Comparison of ENCODE assay signal across 8 mouse cellular contexts in the genomic region with DNA sequence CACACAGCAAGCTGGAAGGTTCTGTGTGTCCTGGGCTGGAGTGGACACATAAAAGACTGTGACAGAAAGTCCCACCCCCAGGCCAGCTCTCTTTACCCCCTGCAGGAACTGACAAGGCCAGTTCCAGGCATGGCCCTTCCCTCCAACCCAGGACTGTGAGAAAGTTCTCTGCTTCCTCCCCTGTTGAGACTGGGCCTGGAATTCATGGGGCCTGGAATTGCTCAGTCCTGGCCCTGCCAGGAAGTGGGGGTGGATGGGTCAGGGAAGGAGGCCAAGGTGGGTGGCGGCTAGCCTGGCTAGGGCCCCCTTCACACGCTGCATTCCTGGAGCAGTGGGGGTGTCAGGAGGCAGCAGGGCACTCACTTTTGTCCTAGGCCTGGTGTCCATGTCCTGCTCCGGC. TPM values are rescaled to one million over a fixed set of nuclear protein-coding genes. Genes with fewer than 3 reads are reported as not detected.
DNase-seq lines count a peak whose midpoint lies in the region; ATAC-seq lines count a peak whose summit lies in the region.

No protein-coding gene starts in this region.

- peak; percentile 45; the same call in 1 of the 2 replicates for ATAC-seq in hindbrain, embryonic 14.5 days (ENCODE audit: low FRiP score)
- ATAC-seq in neural tube, embryonic 14.5 days (ENCODE audit: low read depth) = peak; percentile 29; the same call in 1 of the 2 replicates
- ATAC-seq in monocyte, adult 5-6 weeks (replicated peaks; ENCODE audit: insufficient number of reproducible peaks, low FRiP score, low TSS enrichment, poor library complexity, severe bottlenecking) = no peak

- no peak overlapping the region for H3K4me3 ChIP-seq in hindbrain, embryonic 14.5 days (replicated peaks; ENCODE audit: low read length)
- H3K4me3 ChIP-seq in neural tube, embryonic 14.5 days (ENCODE audit: low read depth, low read length) = no peak overlapping the region

- WGBS in hindbrain, embryonic 14.5 days = 48% methylated on average over 3 of the region's 3 CpGs
- 50% methylated on average over 3 of the region's 3 CpGs for WGBS in neural tube, embryonic 14.5 days

- H3K9ac ChIP-seq in hindbrain, embryonic 14.5 days = no peak overlapping the region
- no peak overlapping the region for H3K9ac ChIP-seq in neural tube, embryonic 14.5 days (replicated peaks; ENCODE audit: low read depth, low read length)

- no peaks in the 10 kb centered on the region for H3K27me3 ChIP-seq in hindbrain, embryonic 14.5 days (ENCODE audit: control insufficient read depth, insufficient read depth, low read length)
- H3K27me3 ChIP-seq in neural tube, embryonic 14.5 days (ENCODE audit: control insufficient read depth, insufficient read depth, low read length) = no peaks in the 10 kb centered on the region

- peak overlapping the region; percentile 62; the same call in 1 of the 2 replicates for H3K27ac ChIP-seq in hindbrain, embryonic 14.5 days
- no peak overlapping the region; the same call in 1 of the 2 replicates for H3K27ac ChIP-seq in neural tube, embryonic 14.5 days (ENCODE audit: low read depth, low read length)

- no peaks in the 10 kb centered on the region for H3K4me1 ChIP-seq in hindbrain, embryonic 14.5 days (replicated peaks; ENCODE audit: control insufficient read depth, insufficient read depth, low read length)
- no peaks in the 10 kb centered on the region for H3K4me1 ChIP-seq in neural tube, embryonic 14.5 days (ENCODE audit: control insufficient read depth, insufficient read depth, low read length)

- no peak overlapping the region for H3K4me2 ChIP-seq in hindbrain, embryonic 14.5 days (replicated peaks)
- no peak overlapping the region for H3K4me2 ChIP-seq in neural tube, embryonic 14.5 days (ENCODE audit: low read depth, low read length)

- H3K36me3 ChIP-seq in hindbrain, embryonic 14.5 days (replicated peaks; ENCODE audit: control insufficient read depth, insufficient read depth) = peaks cover 74% of the 10 kb centered on the region
- H3K36me3 ChIP-seq in neural tube, embryonic 14.5 days (ENCODE audit: control insufficient read depth, insufficient read depth, low read length) = peaks cover 18% of the 10 kb centered on the region

- peak; percentile 64 for DNase-seq in urinary bladder, postnatal 14 days (ENCODE audit: low spot score)
- DNase-seq in urinary bladder, adult 2 months (ENCODE audit: low spot score) = no peak
- DNase-seq in gastrocnemius, adult 18-20 months (ENCODE audit: low spot score) = peak; percentile 40
- no peak for DNase-seq in hindbrain, embryonic 14.5 days (ENCODE audit: low spot score)
- DNase-seq in liver = peak; percentile 43
- no peak for DNase-seq in thymus, postnatal 25 days

- H3K9me3 ChIP-seq in hindbrain, embryonic 14.5 days (ENCODE audit: control insufficient read depth, low read length) = no peaks in the 10 kb centered on the region
- no peaks in the 10 kb centered on the region for H3K9me3 ChIP-seq in neural tube, embryonic 14.5 days (ENCODE audit: control insufficient read depth, low read length)

RNA-seq across cellular contexts. Expression of a gene that starts 39.0 kb away (rescaled TPM):
- 99.6 and 102 TPM in 2 replicates for polyA plus RNA-seq in urinary bladder, adult 2 months (2012; rRNA removed)
- 1 to 10 TPM; 4.8 to 8.2 TPM for total RNA-seq in gastrocnemius, adult 18-20 months (2021)
- polyA plus RNA-seq in hindbrain, embryonic 14.5 days (2014; fragmentation: Nextera tagmentation; extraction: Ambion mirVana) = 16.8 and 19.4 TPM in 2 replicates
- 11.8 and 18.3 TPM in 2 replicates for polyA plus RNA-seq in neural tube, embryonic 14.5 days (2014; fragmentation: Nextera tagmentation; extraction: Ambion mirVana)
- 12.9 to 14.8 TPM (median 14.4 TPM) in 3 replicates for total RNA-seq in monocyte, adult 5-6 weeks (2017)

RNA-seq across cellular contexts. Expression of a gene that starts 46.5 kb away (rescaled TPM):
- polyA plus RNA-seq in urinary bladder, adult 2 months (2012; rRNA removed) = 1,100 and 1,122 TPM in 2 replicates
- total RNA-seq in gastrocnemius, adult 18-20 months (2021) = 10 to 100 TPM; 78.4 to 90.0 TPM
- polyA plus RNA-seq in hindbrain, embryonic 14.5 days (2014; fragmentation: Nextera tagmentation; extraction: Ambion mirVana) = 106 and 113 TPM in 2 replicates
- polyA plus RNA-seq in neural tube, embryonic 14.5 days (2014; fragmentation: Nextera tagmentation; extraction: Ambion mirVana) = 99.4 and 113 TPM in 2 replicates
- 941 to 1,144 TPM (median 1,080 TPM) in 3 replicates for total RNA-seq in monocyte, adult 5-6 weeks (2017)

RNA-seq across cellular contexts. Expression of a gene that starts 46.5 kb away (rescaled TPM):
- 15.1 and 15.9 TPM in 2 replicates for polyA plus RNA-seq in urinary bladder, adult 2 months (2012; rRNA removed)
- total RNA-seq in gastrocnemius, adult 18-20 months (2021) = 10 to 100 TPM; 11.5 to 13.5 TPM
- polyA plus RNA-seq in hindbrain, embryonic 14.5 days (2014; fragmentation: Nextera tagmentation; extraction: Ambion mirVana) = 20.2 and 22.4 TPM in 2 replicates
- polyA plus RNA-seq in neural tube, embryonic 14.5 days (2014; fragmentation: Nextera tagmentation; extraction: Ambion mirVana) = 19.3 and 22.8 TPM in 2 replicates
- total RNA-seq in monocyte, adult 5-6 weeks (2017) = 5.4 to 13.6 TPM (median 6.6 TPM) in 3 replicates

Comparison
In these comparisons a context has a peak if more than half of its experiments do, and no peak if none do; other contexts are left out.
1. DNase-seq: peak in urinary bladder, postnatal 14 days (single experiment), gastrocnemius, adult 18-20 months (single experiment) and liver (single experiment); none in urinary bladder, adult 2 months (single experiment), hindbrain, embryonic 14.5 days (single experiment) and thymus, postnatal 25 days (single experiment).